Mouse (Mus musculus): ENCODE results near the gene Chp1.
"Not testable (repeated sequence)": the region's sequence is repeated elsewhere in the genome, so short reads cannot be mapped to it uniquely, and the experiment has no call there.

Chp1 gene

GRCm38 (mm10) chr2:119547522-119548370, at the start of gene Chp1, which contains the start of gene Exd1:
Gene Chp1 (plus strand): TSS chr2:119547697.
Gene Exd1 (minus strand): TSS chr2:119547627.
- peak; percentile 98 for DNase-seq (ENCODE audit: low read depth)

- no peak for DNase-seq (ENCODE audit: low read depth)
Observed at GRCm38 (mm10) chr2:119498859-119499258, 48.6 kb upstream of the Chp1 start.

GRCm38 (mm10) chr2:119500965-119501652, 46.4 kb upstream of the Chp1 start:
- DNase-seq (ENCODE audit: low read depth) = no peak

- peak; percentile 12 for DNase-seq (ENCODE audit: low read depth)
Observed at GRCm38 (mm10) chr2:119507108-119507507, 40.4 kb upstream of the Chp1 start.

- DNase-seq (ENCODE audit: low read depth) = not testable (repeated sequence)
Observed at GRCm38 (mm10) chr2:119508518-119508917, 39.0 kb upstream of the Chp1 start.

- no peak for DNase-seq (ENCODE audit: low read depth)
Observed at GRCm38 (mm10) chr2:119510856-119511255, 36.6 kb upstream of the Chp1 start.

- DNase-seq (ENCODE audit: low read depth) = no peak
Observed at GRCm38 (mm10) chr2:119512292-119512691, 35.2 kb upstream of the Chp1 start.

- no peak for DNase-seq (ENCODE audit: low read depth)
Observed at GRCm38 (mm10) chr2:119514026-119514522, 33.4 kb upstream of the Chp1 start.

- no peak for DNase-seq (ENCODE audit: low read depth)
Observed at GRCm38 (mm10) chr2:119516811-119517210, 30.7 kb upstream of the Chp1 start.

- no peak for DNase-seq (ENCODE audit: low read depth)
Observed at GRCm38 (mm10) chr2:119520550-119520949, 26.9 kb upstream of the Chp1 start.

GRCm38 (mm10) chr2:119523836-119524235, 23.7 kb upstream of the Chp1 start:
- no peak for DNase-seq (ENCODE audit: low read depth)

- no peak for DNase-seq (ENCODE audit: low read depth)
Observed at GRCm38 (mm10) chr2:119525422-119525821, 22.1 kb upstream of the Chp1 start.

GRCm38 (mm10) chr2:119538802-119539201, 8.7 kb upstream of the Chp1 start:
- DNase-seq (ENCODE audit: low read depth) = no peak

- DNase-seq (ENCODE audit: low read depth) = peak; percentile 45
Observed at GRCm38 (mm10) chr2:119542106-119542505, 5.4 kb upstream of the Chp1 start.

GRCm38 (mm10) chr2:119543656-119544055, 3.8 kb upstream of the Chp1 start:
- DNase-seq (ENCODE audit: low read depth) = no peak

- DNase-seq (ENCODE audit: low read depth) = peak; percentile 85
Observed at GRCm38 (mm10) chr2:119546848-119547521, 512 bp upstream of the Chp1 start.

GRCm38 (mm10) chr2:119548371-119548660, 819 bp downstream of the Chp1 start:
- DNase-seq (ENCODE audit: low read depth) = no peak

- DNase-seq (ENCODE audit: low read depth) = no peak
Observed at GRCm38 (mm10) chr2:119548691-119549090, 1.2 kb downstream of the Chp1 start.

GRCm38 (mm10) chr2:119549678-119550077, 2.2 kb downstream of the Chp1 start:
- no peak for DNase-seq (ENCODE audit: low read depth)

- DNase-seq (ENCODE audit: low read depth) = no peak
Observed at GRCm38 (mm10) chr2:119558039-119558438, 10.5 kb downstream of the Chp1 start.

GRCm38 (mm10) chr2:119558737-119559340, 11.3 kb downstream of the Chp1 start:
- DNase-seq (ENCODE audit: low read depth) = peak; percentile 22

- no peak for DNase-seq (ENCODE audit: low read depth)
Observed at GRCm38 (mm10) chr2:119561794-119562193, 14.3 kb downstream of the Chp1 start.
